Mouse (Mus musculus) myocyte (in vitro differentiated cells): Measurements from ENCODE around the gene Gm5447.

Experiments
- CEBPB ChIP-seq: IDR thresholded peaks from 2 replicates; pipeline ENCODE4 v1.6.1; 2011; ENCODE audit warnings: mild to moderate bottlenecking, moderate library complexity; ENCODE audit not compliant: poor library complexity, insufficient read depth, severe bottlenecking
- E2F4 ChIP-seq: IDR thresholded peaks from one replicate; pipeline ENCODE4 v1.6.1; 2011; ENCODE audit warnings: mild to moderate bottlenecking, control low read depth, moderate library complexity; ENCODE audit not compliant: insufficient read depth
- MAX ChIP-seq: IDR thresholded peaks from one replicate; pipeline ENCODE4 v1.6.1; 2011; ENCODE audit warnings: low read depth, mild to moderate bottlenecking, control low read depth
- POLR2A ChIP-seq: IDR thresholded peaks from one replicate; pipeline ENCODE4 v1.6.1; 2011; ENCODE audit warnings: low read depth, mild to moderate bottlenecking, control low read depth, moderate library complexity; ENCODE audit not compliant: insufficient read length
- POLR2AphosphoS2 ChIP-seq: IDR thresholded peaks from one replicate; pipeline ENCODE4 v1.6.1; 2011; ENCODE audit warnings: low read depth, control low read depth; ENCODE audit not compliant: insufficient read length
- REST ChIP-seq: IDR thresholded peaks from one replicate; pipeline ENCODE4 v1.6.1; 2011; ENCODE audit warnings: mild to moderate bottlenecking, control low read depth, moderate library complexity; ENCODE audit not compliant: insufficient read depth, insufficient read length
- TCF12 ChIP-seq: IDR thresholded peaks from one replicate; pipeline ENCODE4 v1.6.1; 2011; ENCODE audit warnings: mild to moderate bottlenecking, control low read depth; ENCODE audit not compliant: poor library complexity, insufficient read depth, severe bottlenecking
- USF1 ChIP-seq: IDR thresholded peaks from one replicate; pipeline ENCODE4 v1.6.1; 2011; ENCODE audit warnings: low read depth, mild to moderate bottlenecking, control low read depth, moderate library complexity

DNA sequence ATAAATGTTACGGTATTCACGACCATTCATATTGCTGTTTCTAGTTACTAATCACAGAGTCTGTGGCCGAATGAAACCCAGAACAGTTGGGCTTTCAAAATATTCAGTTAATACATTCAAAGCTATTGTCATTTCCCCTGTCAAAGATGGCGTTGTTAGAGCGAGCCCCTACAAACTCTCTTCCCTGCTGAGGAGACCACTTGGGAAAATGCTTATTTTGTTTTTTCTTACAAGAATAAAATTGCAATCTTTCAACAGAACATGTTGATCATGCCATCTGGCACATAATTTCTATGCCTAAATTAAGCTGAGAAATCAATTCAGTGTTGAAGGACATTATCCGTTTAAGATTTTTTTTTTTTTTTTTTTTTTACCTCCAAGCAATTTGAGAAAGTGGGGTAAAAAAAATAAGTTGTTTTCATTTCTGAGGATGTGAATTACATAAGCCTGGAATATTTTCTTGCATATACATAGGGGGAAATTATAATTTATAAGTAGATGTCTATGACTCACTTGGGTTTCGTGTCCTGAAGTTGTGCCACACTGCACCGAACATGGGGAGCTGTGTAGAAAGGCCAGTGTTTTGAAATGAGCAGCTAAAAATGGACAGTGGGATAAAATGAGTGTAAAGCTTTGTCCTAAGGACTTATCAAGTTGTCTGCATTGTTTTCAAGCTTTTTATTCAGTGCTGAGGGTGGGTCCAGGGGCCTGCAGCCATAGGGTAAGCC lies 23.7 kb downstream of the Gm5447 start:
- no peak for TF ChIP-seq MAX
- no peak for TF ChIP-seq POLR2A
- no peak for TF ChIP-seq USF1
- no peak for TF ChIP-seq REST
- no peak for TF ChIP-seq TCF12
- TF ChIP-seq E2F4 = no peak
- TF ChIP-seq POLR2AphosphoS2 = no peak
- no peak for TF ChIP-seq CEBPB
